Mouse (Mus musculus) A20 (cell line): Measurements from ENCODE around the gene Pigo.
"Not testable (repeated sequence)": the region's sequence is repeated elsewhere in the genome, so short reads cannot be mapped to it uniquely, and the experiment has no call there.

Experiments
- DNase-seq: peaks from one replicate; pipeline ENCODE4 v3.0.0-alpha.2; 2011; ENCODE audit warnings: low read depth, low spot score

The Pigo gene

DNA sequence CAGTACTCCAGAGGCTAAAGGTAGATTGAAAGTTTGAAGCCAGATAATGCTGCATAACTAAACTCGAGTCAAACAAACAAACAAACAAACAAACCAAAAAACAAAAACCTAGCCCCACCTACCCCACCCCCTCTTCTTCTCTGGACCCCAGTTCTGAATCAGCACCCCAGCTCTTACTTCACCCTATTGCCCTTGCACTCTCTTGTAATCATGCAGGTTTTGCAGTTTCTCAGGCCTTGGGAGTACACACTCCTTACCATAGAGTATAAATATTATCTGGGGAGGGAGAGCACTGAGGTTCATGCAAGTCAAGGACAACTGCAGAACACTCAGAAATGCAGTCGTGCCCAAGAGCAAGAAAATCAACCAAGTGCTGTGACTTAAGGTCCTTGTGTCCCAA, 24.3 kb downstream of the Pigo start:
- no peak for DNase-seq

GRCm38 (mm10) chr4:43000141-43000986, 25.3 kb downstream of the Pigo start, which contains the start of gene Vcp:
Gene Vcp (minus strand): TSS chr4:43000507.
- DNase-seq = peak; percentile 99

DNA sequence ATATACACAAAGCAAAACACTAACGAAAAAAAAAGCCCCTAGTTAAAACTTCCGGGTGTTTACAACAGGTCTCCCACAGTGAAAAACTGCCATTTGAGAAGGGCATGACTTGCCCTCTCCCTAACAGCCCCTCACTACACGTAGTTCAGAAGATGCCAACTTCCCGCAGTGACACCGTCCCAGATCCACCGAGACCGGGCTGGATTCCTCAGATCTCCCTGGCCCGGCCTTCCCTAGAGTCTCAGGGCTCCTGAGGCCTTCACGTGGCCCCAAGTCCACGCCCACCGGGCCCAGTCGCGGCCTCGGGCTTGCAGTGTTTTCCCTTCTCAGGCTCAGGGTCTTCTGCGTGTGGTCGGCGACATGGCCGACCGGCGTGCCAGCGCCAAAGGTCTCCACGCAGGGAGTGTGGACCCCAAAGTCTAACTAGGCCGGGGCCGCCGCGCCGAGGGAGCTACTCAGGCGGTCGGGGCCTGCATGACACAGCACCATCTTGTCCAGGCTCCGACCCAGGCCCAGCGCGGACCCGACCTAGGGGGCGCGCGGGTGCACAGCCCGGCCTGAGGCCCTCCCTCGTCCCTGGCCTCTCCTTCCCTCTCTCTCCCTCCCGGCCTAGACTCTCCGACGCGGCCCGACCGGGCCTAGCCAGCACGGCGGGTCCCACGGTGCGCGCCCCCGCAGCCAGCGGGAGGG, 26.0 kb downstream of the Pigo start:
- peak; percentile 91 for DNase-seq

GRCm38 (mm10) chr4:42998022-42998421, 27.6 kb downstream of the Pigo start:
- no peak for DNase-seq

- DNase-seq = no peak
These were observed 37.3 kb downstream of the Pigo start for GRCm38 (mm10) chr4:42988296-42988695.

- DNase-seq = not testable (repeated sequence)
These were observed 45.2 kb downstream of the Pigo start for GRCm38 (mm10) chr4:42980467-42980866.

GRCm38 (mm10) chr4:42978062-42978461, 47.6 kb downstream of the Pigo start:
- peak; percentile 39 for DNase-seq

GRCm38 (mm10) chr4:42973868-42974267, 51.8 kb downstream of the Pigo start:
- DNase-seq = no peak

- no peak for DNase-seq
These were observed 52.7 kb downstream of the Pigo start for GRCm38 (mm10) chr4:42972952-42973351.

DNA sequence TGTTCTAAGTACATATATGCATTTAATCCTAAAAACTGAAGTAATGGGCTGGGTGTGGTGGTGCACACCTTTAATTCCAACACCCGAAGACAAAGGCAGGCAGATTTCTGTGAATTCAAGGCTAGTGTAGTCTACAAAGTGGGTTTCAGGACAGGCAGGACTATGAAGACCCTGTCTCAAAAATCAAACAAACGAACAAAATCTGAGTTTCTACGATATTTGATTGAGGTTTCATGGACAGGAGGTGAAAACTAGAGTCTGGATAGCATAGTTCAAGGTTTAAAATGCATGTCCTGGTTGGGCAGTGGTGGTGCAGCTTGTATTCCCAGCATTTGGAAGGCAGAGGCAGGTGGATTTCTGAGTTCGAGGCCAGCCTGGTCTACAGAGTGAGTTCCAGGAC, 56.3 kb downstream of the Pigo start, which contains the start of gene 1700022I11Rik:
TSS of gene 1700022I11Rik (plus strand) at position 301 of the 400 bp plus-strand sequence.
- no peak for DNase-seq
